Mouse (Mus musculus) T-helper 1 cell (primary cell): ENCODE measurements around the gene Abcc1.

ENCODE experiments used
- in situ Hi-C: fragments of 300-600 bp; cut with MboI, MseI; formaldehyde crosslinking; loops from one replicate; pipeline ENCODE4 v1.15.1; 2025; ENCODE audit warnings: high pct_unique_total_duplicates

Gene Abcc1

GRCm38 (mm10) chr16:14439081-14439480, 77.7 kb downstream of the Abcc1 start:
- in situ Hi-C loops = no loop called here

GRCm38 (mm10) chr16:14439801-14440614, 78.7 kb downstream of the Abcc1 start:
- in situ Hi-C loops = no loop called here

- in situ Hi-C loops = no loop called here
Observed at GRCm38 (mm10) chr16:14444059-14444855, 82.9 kb downstream of the Abcc1 start.

- in situ Hi-C loops = no loop called here
Observed at GRCm38 (mm10) chr16:14445197-14445596, 83.8 kb downstream of the Abcc1 start.

GRCm38 (mm10) chr16:14447366-14447765, 86.0 kb downstream of the Abcc1 start:
- in situ Hi-C loops = no loop called here

DNA sequence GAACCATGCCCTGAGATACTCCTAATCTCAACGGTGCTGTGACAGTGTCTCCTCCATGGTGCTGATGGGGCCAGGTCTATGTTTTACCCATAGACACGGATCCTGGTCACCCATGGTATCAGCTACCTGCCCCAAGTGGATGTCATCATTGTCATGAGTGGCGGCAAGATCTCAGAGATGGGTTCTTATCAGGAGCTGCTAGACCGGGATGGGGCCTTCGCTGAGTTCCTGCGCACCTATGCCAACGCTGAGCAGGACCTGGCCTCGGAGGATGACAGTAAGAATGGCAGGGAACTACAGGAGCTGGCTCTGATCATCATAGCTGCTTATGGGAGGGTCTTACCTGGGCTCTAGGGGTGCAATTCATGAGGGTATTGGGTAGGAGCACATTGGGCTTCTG, 86.9 kb downstream of the Abcc1 start:
- in situ Hi-C loops = no loop called here

DNA sequence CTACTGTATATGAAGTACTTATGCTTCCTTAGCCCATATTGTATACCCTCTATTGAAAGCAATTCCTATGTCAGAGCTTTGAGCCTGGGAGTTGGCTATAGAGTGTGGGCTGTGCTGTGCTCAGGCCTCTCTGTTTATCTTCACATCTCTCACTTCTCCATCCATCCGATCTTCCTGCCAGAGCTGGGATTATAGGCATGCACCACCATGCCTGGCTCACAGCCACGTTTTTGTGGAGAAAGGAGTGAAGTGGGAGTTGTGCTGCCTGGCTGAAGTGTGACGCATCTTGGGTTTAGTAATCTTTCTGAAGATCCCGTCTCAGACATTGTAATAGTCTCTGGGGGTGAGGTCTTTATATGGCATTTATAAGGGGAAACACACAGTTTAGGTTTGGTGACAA, 88.5 kb downstream of the Abcc1 start:
- in situ Hi-C loops = no loop called here

DNA sequence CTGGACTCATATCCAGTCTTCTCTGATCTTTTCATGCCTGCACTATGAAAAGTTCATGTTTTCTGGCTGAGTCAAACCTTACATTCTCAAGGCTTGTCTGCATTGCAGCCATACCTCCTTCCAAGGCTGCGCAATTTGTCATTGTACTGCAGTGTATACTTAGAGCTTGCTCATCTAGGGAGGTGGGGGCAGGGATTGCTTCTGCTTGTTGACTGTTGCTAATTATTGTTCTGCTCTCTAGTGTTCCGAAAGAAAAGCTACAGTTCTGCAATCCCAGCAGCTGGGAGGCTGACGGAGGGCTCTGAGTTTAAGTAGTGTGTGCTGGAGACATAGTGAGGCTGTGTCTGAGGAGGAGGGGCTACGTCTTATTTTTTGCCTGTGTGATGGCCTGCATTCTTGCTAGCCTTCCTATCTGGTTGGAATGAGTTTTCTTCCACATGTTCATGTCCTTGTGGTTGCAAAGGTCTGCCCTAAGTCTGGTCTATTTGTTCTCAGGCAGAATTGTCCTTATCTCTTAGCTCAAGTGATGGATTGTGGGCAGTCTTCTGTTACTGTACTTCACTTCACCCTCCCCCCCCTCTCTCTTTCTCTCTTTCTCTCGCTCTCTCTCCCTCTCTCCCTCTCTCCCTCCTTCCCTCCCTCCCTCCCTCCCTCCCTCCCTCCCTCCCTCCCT, 90.2 kb downstream of the Abcc1 start:
- in situ Hi-C loops = no loop called here

- in situ Hi-C loops = no loop called here
Observed at GRCm38 (mm10) chr16:14462535-14462934, 101.2 kb downstream of the Abcc1 start.

GRCm38 (mm10) chr16:14465016-14465415, 103.7 kb downstream of the Abcc1 start:
- in situ Hi-C loops = no loop called here

- in situ Hi-C loops = no loop called here
Observed at GRCm38 (mm10) chr16:14468351-14468750, 107.0 kb downstream of the Abcc1 start.

- in situ Hi-C loops = no loop called here
Observed at GRCm38 (mm10) chr16:14468841-14469240, 107.5 kb downstream of the Abcc1 start.

- in situ Hi-C loops = no loop called here
Observed at GRCm38 (mm10) chr16:14472171-14472570, 110.8 kb downstream of the Abcc1 start.

GRCm38 (mm10) chr16:14473686-14474085, 112.3 kb downstream of the Abcc1 start:
- in situ Hi-C loops = no loop called here

DNA sequence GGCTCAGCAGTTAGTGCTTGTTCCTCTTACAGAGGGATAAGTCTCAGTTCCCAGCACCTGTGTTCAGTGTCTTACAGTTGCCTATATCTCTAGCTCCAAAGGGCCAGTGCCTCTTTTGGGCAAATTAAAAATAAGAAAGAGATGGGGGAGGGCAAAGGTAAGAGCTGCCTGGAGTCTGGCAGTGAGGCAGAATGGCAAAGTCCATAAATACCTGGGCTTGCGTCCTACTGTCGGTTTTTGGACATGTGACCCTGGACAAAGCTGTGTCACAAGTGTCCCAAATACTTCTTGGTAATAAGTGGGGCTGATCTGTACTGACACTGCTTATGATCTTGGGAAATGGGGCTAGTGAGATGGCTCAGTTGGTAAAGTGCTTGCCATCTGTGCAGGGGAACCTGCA, 113.6 kb downstream of the Abcc1 start:
- in situ Hi-C loops = no loop called here

- in situ Hi-C loops = no loop called here
Observed at GRCm38 (mm10) chr16:14476056-14476455, 114.7 kb downstream of the Abcc1 start.

- in situ Hi-C loops = no loop called here
Observed at GRCm38 (mm10) chr16:14476701-14477400, 115.5 kb downstream of the Abcc1 start.

DNA sequence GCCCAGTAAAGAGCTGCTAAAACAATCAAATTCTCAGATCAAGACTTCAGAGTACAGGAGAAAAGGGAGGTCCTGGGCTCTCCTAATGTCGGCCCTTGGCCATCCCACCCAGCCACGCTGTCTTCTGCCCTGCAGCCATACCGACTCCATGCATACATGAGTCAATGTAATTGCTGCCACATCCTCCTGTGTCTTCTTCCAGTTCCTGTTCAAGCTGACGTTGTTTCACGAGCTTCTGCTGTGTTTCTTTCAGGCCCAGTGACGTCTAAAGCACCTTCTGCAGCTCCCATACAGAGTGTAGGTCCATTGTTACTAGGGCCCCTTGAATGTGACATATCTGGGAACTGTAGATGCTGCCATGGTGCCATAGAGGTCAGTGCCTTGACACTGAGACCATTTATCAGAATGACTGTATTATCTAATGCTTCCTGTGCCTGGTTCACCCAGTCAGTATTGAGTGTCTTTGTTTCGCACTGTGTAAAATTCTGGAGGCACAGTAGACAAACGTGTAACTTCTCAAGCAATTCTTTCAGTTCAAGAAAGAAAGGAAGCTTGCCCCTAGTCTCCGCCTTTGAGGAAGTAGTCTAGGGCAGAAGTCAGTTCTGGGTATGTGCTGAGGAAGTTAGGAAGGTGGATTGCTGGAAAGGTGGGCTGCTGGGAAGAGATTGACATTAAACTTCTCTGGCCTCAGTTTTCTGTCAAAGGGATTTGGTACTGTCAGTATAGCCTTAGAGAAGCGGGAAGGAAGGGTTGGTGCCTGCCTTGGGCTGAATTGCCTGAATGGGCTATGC, 116.3 kb downstream of the Abcc1 start:
- in situ Hi-C loops = no loop called here

DNA sequence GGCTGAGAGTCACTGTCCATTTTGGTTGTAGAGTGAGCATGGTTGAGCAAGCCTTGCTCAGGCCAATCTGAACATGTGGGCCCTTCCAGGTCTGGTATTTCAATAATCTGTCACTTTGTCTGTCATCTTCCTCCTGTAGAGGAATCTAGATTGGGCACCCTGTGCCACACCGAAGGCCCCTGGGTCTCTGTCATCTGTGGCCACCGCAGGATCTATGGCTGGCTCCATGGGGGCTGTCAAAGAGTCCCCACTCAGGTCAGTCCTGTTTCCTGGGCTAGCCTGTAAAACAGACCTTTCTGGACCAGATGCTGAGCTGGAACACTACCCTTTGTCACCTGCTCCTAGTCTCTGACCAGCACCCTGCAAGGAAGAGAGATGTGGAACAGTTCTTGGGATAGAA, 118.3 kb downstream of the Abcc1 start:
- in situ Hi-C loops = no loop called here

GRCm38 (mm10) chr16:14483221-14483620, 121.9 kb downstream of the Abcc1 start:
- in situ Hi-C loops = no loop called here
